Mouse (Mus musculus) CH12.LX (cell line): ENCODE data around the gene Ndufaf3.
A peak's percentile ranks its signal among the peaks of the same experiment; 100 is the strongest.

Experiments used
- CTCF ChIP-seq, 2 experiments: IDR thresholded peaks in 1 of 2; conservative IDR thresholded peaks in 1 of 2; 2 replicates each; pipeline ENCODE4 v1.5.1; 2011 to 2012; ENCODE audit warnings: low read depth in 2 of 2, low read length in 2 of 2, improper control_type of control experiment in 1 of 2, inconsistent platforms in 1 of 2, mild to moderate bottlenecking in 1 of 2, moderate library complexity in 1 of 2
- E2F4 ChIP-seq: IDR thresholded peaks from 2 replicates; pipeline ENCODE4 v1.6.1; 2011; ENCODE audit warnings: low read depth, low read length, improper control_type of control experiment; ENCODE audit not compliant: insufficient replicate concordance
- ELF1 ChIP-seq: IDR thresholded peaks from 2 replicates; pipeline ENCODE4 v1.6.1; 2014; ENCODE audit warnings: low read depth, mild to moderate bottlenecking, inconsistent platforms, low read length, improper control_type of control experiment
- EP300 ChIP-seq: IDR thresholded peaks from 2 replicates; pipeline ENCODE4 v1.6.1; 2011; ENCODE audit warnings: low read length, improper control_type of control experiment
- MAX ChIP-seq: IDR thresholded peaks from 2 replicates; pipeline ENCODE4 v1.6.1; 2011; ENCODE audit warnings: low read length, improper control_type of control experiment
- NELFE ChIP-seq: IDR thresholded peaks from 2 replicates; pipeline ENCODE4 v1.6.1; 2011; ENCODE audit warnings: low read depth, low read length, improper control_type of control experiment
- POLR2A ChIP-seq: IDR thresholded peaks from 2 replicates; pipeline ENCODE4 v1.6.1; 2011; ENCODE audit warnings: low read depth, mild to moderate bottlenecking, improper control_type of control experiment, low read length
- SMC3 ChIP-seq: IDR thresholded peaks from 2 replicates; pipeline ENCODE4 v1.6.1; 2011; ENCODE audit warnings: low read depth, low read length, improper control_type of control experiment
- UBTF ChIP-seq: IDR thresholded peaks from 2 replicates; pipeline ENCODE4 v1.6.1; 2012; ENCODE audit warnings: low read depth, mild to moderate bottlenecking, inconsistent platforms, low read length, improper control_type of control experiment, moderate library complexity
- ZC3H11A ChIP-seq: IDR thresholded peaks from 2 replicates; pipeline ENCODE4 v1.6.1; 2012; ENCODE audit warnings: low read depth, mild to moderate bottlenecking, inconsistent platforms, low read length, improper control_type of control experiment

DNA sequence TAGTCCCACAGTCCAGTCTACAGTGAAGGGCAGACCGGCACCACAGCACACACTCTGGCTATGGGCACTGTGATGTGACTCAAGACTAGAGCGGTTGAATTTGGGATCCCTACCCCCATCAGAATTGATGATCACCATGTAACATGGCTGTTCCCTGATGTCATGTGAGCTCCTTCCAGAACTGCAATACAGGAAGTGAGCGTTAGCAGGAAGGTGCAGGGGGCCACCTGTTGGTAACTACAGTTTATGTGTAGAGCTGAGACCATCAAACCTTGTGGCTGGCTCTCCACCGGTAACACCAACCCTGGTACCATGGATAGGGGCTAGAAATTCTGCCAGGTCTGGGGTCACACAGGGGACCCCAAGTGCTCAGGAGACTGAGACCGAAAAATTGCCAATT, 22.0 kb upstream of the Ndufaf3 start:
- no peak for TF ChIP-seq POLR2A
- no peak for TF ChIP-seq MAX
- TF ChIP-seq CTCF (conservative IDR thresholded peaks at IDR 0.05 in 1 of 2, IDR thresholded peaks at IDR 0.05 in 1 of 2; ENCODE audit: low read depth in 2 of 2, low read length in 2 of 2) = peak in 1 of 2 experiments; percentile 36; a peak in 2 of 4 replicates
- TF ChIP-seq UBTF = no peak
- peak; percentile 79 for TF ChIP-seq ELF1
- no peak for TF ChIP-seq EP300
- TF ChIP-seq NELFE = no peak
- TF ChIP-seq E2F4 = no peak
- no peak for TF ChIP-seq ZC3H11A
- TF ChIP-seq SMC3 = no peak
